Mouse (Mus musculus): ENCODE measurements around the gene Fam170b. TPM values are rescaled to one million over a fixed set of nuclear protein-coding genes. Genes with fewer than 3 reads are reported as not detected.

Gene Fam170b
- total and polyA plus RNA-seq, 3 experiments, result not detected

DNA sequence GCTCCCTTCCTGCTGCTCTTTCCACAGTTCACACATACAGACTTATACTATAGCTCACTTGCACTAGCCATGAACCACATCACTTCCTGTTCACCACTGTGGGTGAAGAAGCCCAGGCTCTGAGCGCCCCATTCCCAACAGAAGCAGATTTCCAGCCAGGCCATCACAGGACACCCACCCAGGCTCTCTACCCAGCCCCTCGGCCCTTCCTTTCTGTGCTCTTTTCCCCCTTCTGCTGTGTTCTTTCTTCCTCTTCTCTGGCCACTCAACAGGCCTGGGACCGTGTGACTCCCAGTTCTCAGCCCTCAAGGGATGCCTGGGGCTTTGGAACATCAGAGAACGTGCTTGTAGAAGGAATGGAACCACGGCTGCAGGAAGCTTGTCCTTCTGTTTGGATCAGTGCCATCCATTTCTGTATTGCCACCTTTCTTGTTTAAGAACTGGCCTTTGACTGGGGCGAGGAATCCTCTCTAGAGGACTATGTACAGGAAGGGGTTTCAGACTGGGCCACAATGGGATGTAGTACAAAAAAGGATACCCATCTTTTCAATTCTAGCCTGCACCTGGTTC is 25.3 kb downstream of the Fam170b start:
- no peak for TF ChIP-seq SIN3A (IDR thresholded peaks at IDR 0.05; ENCODE audit: low read length)
- no peak for DNase-seq (ENCODE audit: low read depth, low spot score)
- H3K4me1 ChIP-seq (ENCODE audit: control insufficient read depth in 1 of 2, insufficient read depth in 2 of 2, low read length in 2 of 2), result no peaks in the 10 kb centered on the region
- no peak overlapping the region for H3K27ac ChIP-seq (ENCODE audit: control insufficient read depth, low read depth, low read length)
- H3K79me2 ChIP-seq (ENCODE audit: control insufficient read depth, insufficient read depth, low read length, poor library complexity), result no peaks in the 10 kb centered on the region
- H3K36me3 ChIP-seq (ENCODE audit: control insufficient read depth in 1 of 2, insufficient read depth in 2 of 2, low read length in 2 of 2), result no peaks in the 10 kb centered on the region
- no peaks in the 10 kb centered on the region for H3K9me3 ChIP-seq (replicated peaks; ENCODE audit: insufficient read depth, low read length)
- no peak overlapping the region for H3K9ac ChIP-seq (ENCODE audit: control insufficient read depth, low read depth, low read length, poor library complexity, severe bottlenecking)
- H3K4me3 ChIP-seq (ENCODE audit: control insufficient read depth in 1 of 2, insufficient read depth in 1 of 2, low read depth in 2 of 2, low read length in 2 of 2), result no peak overlapping the region
- H3K27me3 ChIP-seq (ENCODE audit: control insufficient read depth in 1 of 2, insufficient read depth in 2 of 2, low read length in 2 of 2), result no peaks in the 10 kb centered on the region

DNA sequence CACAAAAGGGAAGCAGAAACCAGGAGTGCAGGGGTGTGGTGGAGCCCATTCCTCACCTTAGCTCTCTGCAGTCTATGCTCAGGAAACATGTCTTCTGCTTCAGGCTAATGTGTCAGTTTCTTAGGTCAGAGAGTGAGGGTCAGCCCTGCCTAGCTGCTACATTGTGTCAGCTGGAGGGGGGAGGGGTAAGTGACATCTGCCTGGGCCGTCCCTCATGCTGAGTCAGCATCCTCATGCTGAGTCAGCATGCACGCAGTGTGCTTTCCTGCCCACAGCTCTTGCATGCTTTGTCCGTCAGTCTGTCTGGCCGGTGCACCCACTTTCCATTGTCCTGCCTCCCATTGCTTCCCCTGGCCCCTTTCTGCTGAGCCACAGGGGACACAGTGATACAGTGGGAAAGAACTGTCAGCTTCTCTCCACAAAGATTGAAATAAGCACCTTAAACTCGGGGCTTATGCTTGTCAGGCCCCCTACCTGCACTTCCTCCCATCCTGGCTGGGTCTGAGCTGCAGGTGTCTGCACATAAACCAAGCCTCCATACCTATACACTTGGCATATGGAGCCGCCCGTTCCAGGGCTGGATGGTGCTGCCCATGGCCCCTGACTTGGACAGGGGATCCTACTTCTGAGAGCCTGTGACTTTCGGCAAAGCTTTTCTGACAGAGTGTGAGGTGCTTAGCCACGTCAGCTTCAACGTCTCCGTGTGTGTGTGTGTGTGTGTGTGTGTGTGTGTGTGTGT is 26.2 kb downstream of the Fam170b start:
- Histone ChIP-seq H3K27me3 (ENCODE audit: control insufficient read depth in 1 of 2, insufficient read depth in 2 of 2, low read length in 2 of 2) (no peaks in the 10 kb centered on the region), H3K9me3 (replicated peaks; ENCODE audit: insufficient read depth, low read length) (no peaks in the 10 kb centered on the region), H3K4me3 (ENCODE audit: control insufficient read depth in 1 of 2, insufficient read depth in 1 of 2, low read depth in 2 of 2, low read length in 2 of 2) (no peak overlapping the region), H3K27ac (ENCODE audit: control insufficient read depth, low read depth, low read length) (no peak overlapping the region), H3K79me2 (ENCODE audit: control insufficient read depth, insufficient read depth, low read length, poor library complexity) (no peaks in the 10 kb centered on the region), H3K36me3 (ENCODE audit: control insufficient read depth in 1 of 2, insufficient read depth in 2 of 2, low read length in 2 of 2) (no peaks in the 10 kb centered on the region), H3K4me1 (ENCODE audit: control insufficient read depth in 1 of 2, insufficient read depth in 2 of 2, low read length in 2 of 2) (no peaks in the 10 kb centered on the region), H3K9ac (ENCODE audit: control insufficient read depth, low read depth, low read length, poor library complexity, severe bottlenecking) (no peak overlapping the region)
- DNase-seq (ENCODE audit: low read depth, low spot score), result no peak
- TF ChIP-seq MAFK (IDR thresholded peaks at IDR 0.05; ENCODE audit: borderline replicate concordance, low read depth, low read length), result 0 out of 2 replicates have a peak, but pooled peaks have one; percentile 26
- TF ChIP-seq CHD1 (IDR thresholded peaks at IDR 0.05; ENCODE audit: low read depth, low read length), result no peak

DNA sequence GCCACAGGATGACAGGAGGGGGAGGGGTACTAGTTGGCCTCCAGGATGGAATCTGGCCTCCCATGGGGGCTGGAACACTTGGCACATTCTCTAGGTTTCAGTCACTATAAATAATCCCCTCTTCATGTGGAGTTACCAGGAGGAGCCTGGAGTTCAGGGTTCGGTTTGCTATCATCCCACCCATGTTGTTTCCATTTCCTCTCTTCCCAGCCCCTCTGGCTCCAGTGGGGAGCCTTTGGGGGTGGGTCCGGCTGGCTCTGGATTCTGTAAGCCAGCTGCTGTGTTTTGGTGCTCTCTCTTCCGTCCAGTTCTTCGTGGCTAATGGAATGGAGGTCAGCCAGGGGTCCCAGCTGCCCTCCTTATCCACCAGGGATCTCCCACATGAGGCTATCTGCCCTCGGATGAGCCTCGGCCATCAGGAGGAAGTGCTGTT is 27.4 kb downstream of the Fam170b start:
- no peak for DNase-seq (ENCODE audit: low read depth, low spot score)
- no peak overlapping the region for H3K27ac ChIP-seq (ENCODE audit: control insufficient read depth, low read depth, low read length)
- TF ChIP-seq USF1 (IDR thresholded peaks at IDR 0.05; ENCODE audit: low read depth, low read length), result no peak
- no peak overlapping the region for H3K9ac ChIP-seq (ENCODE audit: control insufficient read depth, low read depth, low read length, poor library complexity, severe bottlenecking)
- no peaks in the 10 kb centered on the region for H3K79me2 ChIP-seq (ENCODE audit: control insufficient read depth, insufficient read depth, low read length, poor library complexity)
- no peaks in the 10 kb centered on the region for H3K27me3 ChIP-seq (ENCODE audit: control insufficient read depth in 1 of 2, insufficient read depth in 2 of 2, low read length in 2 of 2)
- H3K36me3 ChIP-seq (ENCODE audit: control insufficient read depth in 1 of 2, insufficient read depth in 2 of 2, low read length in 2 of 2), result no peaks in the 10 kb centered on the region
- no peak overlapping the region for H3K4me3 ChIP-seq (ENCODE audit: control insufficient read depth in 1 of 2, insufficient read depth in 1 of 2, low read depth in 2 of 2, low read length in 2 of 2)
- no peaks in the 10 kb centered on the region for H3K4me1 ChIP-seq (ENCODE audit: control insufficient read depth in 1 of 2, insufficient read depth in 2 of 2, low read length in 2 of 2)
- no peaks in the 10 kb centered on the region for H3K9me3 ChIP-seq (replicated peaks; ENCODE audit: insufficient read depth, low read length)

DNA sequence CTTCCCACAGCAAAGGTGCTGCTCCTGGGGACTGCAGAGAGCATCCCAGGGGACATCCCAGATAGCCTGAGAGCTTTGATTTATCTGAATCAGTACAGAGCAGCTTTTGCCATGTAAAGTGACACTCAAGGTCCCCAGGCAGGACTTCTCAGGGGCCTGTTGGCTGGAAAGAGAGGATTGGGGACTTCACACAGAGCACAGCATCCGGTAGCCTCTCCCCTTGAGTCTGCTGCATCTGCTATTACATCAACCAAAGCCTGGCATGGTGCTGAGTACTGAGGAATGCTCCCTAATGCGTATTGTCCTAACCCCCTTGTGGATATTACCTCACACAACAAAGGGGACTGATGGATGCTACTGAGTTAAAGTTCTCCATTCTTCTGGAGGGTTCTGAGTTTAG is 27.9 kb downstream of the Fam170b start:
- TF ChIP-seq NELFE (IDR thresholded peaks at IDR 0.05; ENCODE audit: low read depth, low read length) (no peak), GATA1 (IDR thresholded peaks at IDR 0.05; ENCODE audit: low read depth, low read length) (no peak), SMC3 (IDR thresholded peaks at IDR 0.05; ENCODE audit: low read depth, low read length) (no peak), ELF1 (IDR thresholded peaks at IDR 0.05; ENCODE audit: low read depth, low read length) (no peak), MXI1 (IDR thresholded peaks at IDR 0.05; ENCODE audit: low read depth, low read length) (no peak), MYB (IDR thresholded peaks at IDR 0.05; ENCODE audit: low read depth, low read length) (no peak), TCF12 (IDR thresholded peaks at IDR 0.05; ENCODE audit: low read depth, low read length) (no peak), CHD2 (IDR thresholded peaks at IDR 0.05; ENCODE audit: low read length) (no peak), POLR2AphosphoS5 (IDR thresholded peaks at IDR 0.05; ENCODE audit: borderline replicate concordance, low read depth, low read length) (no peak), USF2 (IDR thresholded peaks at IDR 0.05; ENCODE audit: borderline replicate concordance in 1 of 2, insufficient read depth in 1 of 2, low read depth in 1 of 2, low read length in 2 of 2) (no peak), MAZ (IDR thresholded peaks at IDR 0.05; ENCODE audit: low read depth, low read length) (no peak)
- H3K4me1 ChIP-seq (ENCODE audit: control insufficient read depth in 1 of 2, insufficient read depth in 2 of 2, low read length in 2 of 2), result no peaks in the 10 kb centered on the region
- H3K4me3 ChIP-seq (ENCODE audit: control insufficient read depth in 1 of 2, insufficient read depth in 1 of 2, low read depth in 2 of 2, low read length in 2 of 2), result no peak overlapping the region
- H3K79me2 ChIP-seq (ENCODE audit: control insufficient read depth, insufficient read depth, low read length, poor library complexity), result no peaks in the 10 kb centered on the region
- H3K36me3 ChIP-seq (ENCODE audit: control insufficient read depth in 1 of 2, insufficient read depth in 2 of 2, low read length in 2 of 2), result no peaks in the 10 kb centered on the region
- H3K27ac ChIP-seq (ENCODE audit: control insufficient read depth, low read depth, low read length), result no peak overlapping the region
- H3K9me3 ChIP-seq (replicated peaks; ENCODE audit: insufficient read depth, low read length), result no peaks in the 10 kb centered on the region
- H3K9ac ChIP-seq (ENCODE audit: control insufficient read depth, low read depth, low read length, poor library complexity, severe bottlenecking), result no peak overlapping the region
- no peak for DNase-seq (ENCODE audit: low read depth, low spot score)
- H3K27me3 ChIP-seq (ENCODE audit: control insufficient read depth in 1 of 2, insufficient read depth in 2 of 2, low read length in 2 of 2), result no peaks in the 10 kb centered on the region

Data from MEL (cell line).